Mouse (Mus musculus): ENCODE measurements at regions not wholly inside any gene's neighbourhood (a gene's known extent, or its start where the extent isn't known, plus 50 kb on each side); places are given as distances from the start of the nearest gene placed in this dataset.

- Histone ChIP-seq H3K4me1 (peaks cover 21% of the 10 kb centered on the region), H3K4me3 (no peak overlapping the region), H3K9me3 (no peaks in the 10 kb centered on the region), H3K27ac (no peak overlapping the region), H3K27me3 (peaks cover 94% of the 10 kb centered on the region), H3K36me3 (no peaks in the 10 kb centered on the region), H3K4me2 (replicated peaks) (no peak overlapping the region), H3K9ac (no peak overlapping the region)
- 2% methylated on average over 13 of the region's 13 CpGs for WGBS
- no peak for ATAC-seq (ENCODE audit: low FRiP score, low read depth)
These were observed 222.0 kb downstream of the Mef2c start for GRCm38 (mm10) chr13:83725831-83726230.

GRCm38 (mm10) chr13:83726346-83726975 lies 222.6 kb downstream of the Mef2c start:
- no peak for ATAC-seq (ENCODE audit: low FRiP score, low read depth)
- Histone ChIP-seq H3K36me3 (no peaks in the 10 kb centered on the region), H3K9ac (no peak overlapping the region), H3K4me2 (replicated peaks) (peak overlapping the region; percentile 41; the same call in 1 of the 2 replicates), H3K27me3 (peaks cover 93% of the 10 kb centered on the region), H3K4me3 (peak overlapping the region; percentile 24), H3K9me3 (no peaks in the 10 kb centered on the region), H3K4me1 (peaks cover 19% of the 10 kb centered on the region), H3K27ac (no peak overlapping the region)
- 3% methylated on average over 13 of the region's 13 CpGs for WGBS

GRCm38 (mm10) chr13:83727051-83727765 lies 223.4 kb downstream of the Mef2c start:
- H3K9ac ChIP-seq, result no peak overlapping the region
- H3K36me3 ChIP-seq, result no peaks in the 10 kb centered on the region
- no peaks in the 10 kb centered on the region for H3K9me3 ChIP-seq
- peaks cover 20% of the 10 kb centered on the region for H3K4me1 ChIP-seq
- under 1% methylated on average over 38 of the region's 38 CpGs for WGBS
- H3K4me2 ChIP-seq (replicated peaks), result peak overlapping the region; percentile 41
- H3K27ac ChIP-seq, result no peak overlapping the region
- peak overlapping the region; percentile 24 for H3K4me3 ChIP-seq
- ATAC-seq (ENCODE audit: low FRiP score, low read depth), result no peak
- H3K27me3 ChIP-seq, result peaks cover 93% of the 10 kb centered on the region

- Histone ChIP-seq H3K27ac (no peak overlapping the region), H3K4me1 (peaks cover 26% of the 10 kb centered on the region), H3K9me3 (no peaks in the 10 kb centered on the region), H3K4me2 (replicated peaks) (no peak overlapping the region), H3K9ac (no peak overlapping the region), H3K27me3 (peaks cover 93% of the 10 kb centered on the region), H3K36me3 (no peaks in the 10 kb centered on the region), H3K4me3 (no peak overlapping the region)
- no peak for ATAC-seq (ENCODE audit: low FRiP score, low read depth)
- 9% methylated on average over 9 of the region's 9 CpGs for WGBS
These were observed 224.0 kb downstream of the Mef2c start for GRCm38 (mm10) chr13:83727766-83728395.

- no peak overlapping the region for H3K27ac ChIP-seq
- peaks cover 26% of the 10 kb centered on the region for H3K4me1 ChIP-seq
- H3K36me3 ChIP-seq, result no peaks in the 10 kb centered on the region
- H3K9ac ChIP-seq, result no peak overlapping the region
- no peak overlapping the region for H3K4me3 ChIP-seq
- ATAC-seq (ENCODE audit: low FRiP score, low read depth), result no peak
- no peak overlapping the region for H3K4me2 ChIP-seq (replicated peaks)
- 9% methylated on average over 5 of the region's 5 CpGs for WGBS
- H3K9me3 ChIP-seq, result no peaks in the 10 kb centered on the region
- peaks cover 93% of the 10 kb centered on the region for H3K27me3 ChIP-seq
These were observed 224.7 kb downstream of the Mef2c start for GRCm38 (mm10) chr13:83728421-83729010.

- Histone ChIP-seq H3K9me3 (no peaks in the 10 kb centered on the region), H3K4me1 (peaks cover 26% of the 10 kb centered on the region), H3K9ac (no peak overlapping the region), H3K4me3 (peak overlapping the region; percentile 62), H3K27me3 (peaks cover 93% of the 10 kb centered on the region), H3K36me3 (no peaks in the 10 kb centered on the region), H3K4me2 (replicated peaks) (peak overlapping the region; percentile 85), H3K27ac (no peak overlapping the region)
- under 1% methylated on average over 33 of the region's 33 CpGs for WGBS
- ATAC-seq (ENCODE audit: low FRiP score, low read depth), result no peak
These were observed 225.6 kb downstream of the Mef2c start for GRCm38 (mm10) chr13:83729331-83730009.

GRCm38 (mm10) chr13:83730155-83730712 lies 226.4 kb downstream of the Mef2c start:
- Histone ChIP-seq H3K4me1 (peaks cover 26% of the 10 kb centered on the region), H3K9me3 (no peaks in the 10 kb centered on the region), H3K4me2 (replicated peaks) (peak overlapping the region; percentile 85), H3K27me3 (peaks cover 87% of the 10 kb centered on the region), H3K36me3 (no peaks in the 10 kb centered on the region), H3K4me3 (peak overlapping the region; percentile 62), H3K9ac (peak overlapping the region; percentile 74), H3K27ac (0 out of 2 replicates have a peak overlapping the region, but pooled peaks have one; percentile 22)
- no peak for ATAC-seq (ENCODE audit: low FRiP score, low read depth)
- under 1% methylated on average over 15 of the region's 16 CpGs for WGBS

GRCm38 (mm10) chr13:83730713-83731480 lies 227.1 kb downstream of the Mef2c start:
- H3K27ac ChIP-seq, result 0 out of 2 replicates have a peak overlapping the region, but pooled peaks have one; percentile 22
- peak overlapping the region; percentile 85 for H3K4me2 ChIP-seq (replicated peaks)
- peak; percentile 76 for ATAC-seq (ENCODE audit: low FRiP score, low read depth)
- peak overlapping the region; percentile 62 for H3K4me3 ChIP-seq
- H3K4me1 ChIP-seq, result peaks cover 26% of the 10 kb centered on the region
- WGBS, result under 1% methylated on average over 85 of the region's 91 CpGs
- no peaks in the 10 kb centered on the region for H3K36me3 ChIP-seq
- no peaks in the 10 kb centered on the region for H3K9me3 ChIP-seq
- H3K27me3 ChIP-seq, result peaks cover 86% of the 10 kb centered on the region
- peak overlapping the region; percentile 74 for H3K9ac ChIP-seq

- H3K4me1 ChIP-seq, result peaks cover 26% of the 10 kb centered on the region
- H3K27me3 ChIP-seq, result peaks cover 85% of the 10 kb centered on the region
- H3K9me3 ChIP-seq, result no peaks in the 10 kb centered on the region
- no peak for ATAC-seq (ENCODE audit: low FRiP score, low read depth)
- no peak overlapping the region for H3K27ac ChIP-seq
- no peaks in the 10 kb centered on the region for H3K36me3 ChIP-seq
- peak overlapping the region; percentile 85 for H3K4me2 ChIP-seq (replicated peaks)
- peak overlapping the region; percentile 74 for H3K9ac ChIP-seq
- 2% methylated on average over 7 of the region's 10 CpGs for WGBS
- H3K4me3 ChIP-seq, result peak overlapping the region; percentile 62
These were observed 227.7 kb downstream of the Mef2c start for GRCm38 (mm10) chr13:83731481-83732006.

GRCm38 (mm10) chr13:83732283-83733121 lies 228.7 kb downstream of the Mef2c start:
- peaks cover 82% of the 10 kb centered on the region for H3K27me3 ChIP-seq
- no peak overlapping the region for H3K27ac ChIP-seq
- H3K4me3 ChIP-seq, result peak overlapping the region; percentile 18; the same call in 1 of the 2 replicates
- no peaks in the 10 kb centered on the region for H3K36me3 ChIP-seq
- H3K9ac ChIP-seq, result no peak overlapping the region
- H3K9me3 ChIP-seq, result no peaks in the 10 kb centered on the region
- ATAC-seq (ENCODE audit: low FRiP score, low read depth), result no peak
- under 1% methylated on average over 31 of the region's 31 CpGs for WGBS
- peak overlapping the region; percentile 21 for H3K4me2 ChIP-seq (replicated peaks)
- H3K4me1 ChIP-seq, result peaks cover 21% of the 10 kb centered on the region
